Mouse (Mus musculus) forebrain, embryonic 12.5 days (tissue): ENCODE measurements around the gene Ift20. TPM values are rescaled to one million over a fixed set of nuclear protein-coding genes. Genes with fewer than 3 reads are reported as not detected.

Experiments
- ATAC-seq: fragments of 200-750 bp; cut with Nextera tagmentation; 2 replicates; pipeline ENCODE4 v1.8.0; 2017; ENCODE audit warnings: moderate TSS enrichment; ENCODE audit not compliant: low FRiP score
- H3K27ac ChIP-seq: fragments of 300-500 bp; sonication (generic); 2 replicates; pipeline ENCODE4 v1.5.1; 2016; ENCODE audit warnings: mild to moderate bottlenecking
- H3K27me3 ChIP-seq: fragments of 300-500 bp; sonication (generic); 2 replicates; pipeline ENCODE4 v1.6.1; 2016; ENCODE audit warnings: mild to moderate bottlenecking
- H3K36me3 ChIP-seq: fragments of 300-500 bp; sonication (generic); replicated peaks from 2 replicates; pipeline ENCODE4 v1.6.1; 2016; ENCODE audit warnings: mild to moderate bottlenecking
- H3K4me1 ChIP-seq: fragments of 300-500 bp; sonication (generic); 2 replicates; pipeline ENCODE4 v1.6.1; 2016
- H3K4me2 ChIP-seq: fragments of 300-500 bp; sonication (generic); 2 replicates; pipeline ENCODE4 v1.6.1; 2016; ENCODE audit warnings: mild to moderate bottlenecking, moderate library complexity
- H3K4me3 ChIP-seq: fragments of 300-500 bp; sonication (generic); replicated peaks from 2 replicates; pipeline ENCODE4 v1.5.1; 2016; ENCODE audit warnings: mild to moderate bottlenecking
- H3K9ac ChIP-seq: fragments of 300-500 bp; sonication (generic); 2 replicates; pipeline ENCODE4 v1.6.1; 2016; ENCODE audit warnings: mild to moderate bottlenecking
- H3K9me3 ChIP-seq: fragments of 300-500 bp; sonication (generic); 2 replicates; pipeline ENCODE4 v1.6.1; 2016
- WGBS: fragments of 180-500 bp; shearing (Covaris S2); methylation state at CpG from one replicate; pipeline ENCODE4 v1.1.7; 2016; 5-methylcytosine and 5-hydroxymethylcytosine counted together
- polyA plus RNA-seq: library from polyadenylated mRNA; unstranded; fragments of >200 nt; fragmentation: Nextera tagmentation; extraction: Ambion mirVana; gene quantifications from 2 replicates; pipeline ENCODE4 v1.2.1, GENCODE M21; 2016

The Ift20 gene
- 93.8 and 97.1 TPM in 2 replicates for polyA plus RNA-seq

GRCm38 (mm10) chr11:78536080-78536689 lies at the start of gene Ift20, which contains the start of gene Tnfaip1:
TSS of gene Ift20 (plus strand) at chr11:78536361.
TSS of gene Tnfaip1 (minus strand) at chr11:78536332.
- peaks cover 24% of the 10 kb centered on the region for H3K4me1 ChIP-seq
- under 1% methylated on average over 52 of the region's 52 CpGs for WGBS
- peak within 1 kb of the TSS; percentile 68 for H3K4me3 ChIP-seq
- H3K27ac ChIP-seq: peak within 1 kb of the TSS; percentile 89
- peak within 1 kb of the TSS; percentile 83 for H3K4me2 ChIP-seq
- ATAC-seq: peak; percentile 98
- peak within 1 kb of the TSS; percentile 83 for H3K9ac ChIP-seq
- H3K9me3 ChIP-seq: no peaks in the 10 kb centered on the region
- no peaks in the 10 kb centered on the region for H3K27me3 ChIP-seq
- peaks cover 30% of the 10 kb centered on the region for H3K36me3 ChIP-seq

- peaks cover 13% of the 10 kb centered on the region for H3K36me3 ChIP-seq
- no peak overlapping the region for H3K9ac ChIP-seq
- no peak overlapping the region for H3K27ac ChIP-seq
- H3K27me3 ChIP-seq: peaks cover 57% of the 10 kb centered on the region
- 4% methylated on average over 8 of the region's 8 CpGs for WGBS
- H3K4me3 ChIP-seq: no peak overlapping the region
- no peak overlapping the region for H3K4me2 ChIP-seq
- no peaks in the 10 kb centered on the region for H3K9me3 ChIP-seq
- H3K4me1 ChIP-seq: peaks cover 12% of the 10 kb centered on the region
- ATAC-seq: no peak
Observed at GRCm38 (mm10) chr11:78488168-78488567, 48.0 kb upstream of the Ift20 start.

- H3K4me1 ChIP-seq: peaks cover 15% of the 10 kb centered on the region
- no peak overlapping the region for H3K9ac ChIP-seq
- no peaks in the 10 kb centered on the region for H3K9me3 ChIP-seq
- peak overlapping the region; percentile 24 for H3K4me3 ChIP-seq
- H3K4me2 ChIP-seq: peak overlapping the region; percentile 47
- peaks cover 13% of the 10 kb centered on the region for H3K36me3 ChIP-seq
- H3K27ac ChIP-seq: no peak overlapping the region
- H3K27me3 ChIP-seq: peaks cover 73% of the 10 kb centered on the region
- ATAC-seq: peak; percentile 76
- WGBS: 6% methylated on average over 48 of the region's 48 CpGs
Observed at GRCm38 (mm10) chr11:78490781-78491241, 45.4 kb upstream of the Ift20 start.

GRCm38 (mm10) chr11:78495904-78496303 lies 40.3 kb upstream of the Ift20 start:
- WGBS: 6% methylated on average over 6 of the region's 6 CpGs
- H3K4me3 ChIP-seq: peak overlapping the region; percentile 65

GRCm38 (mm10) chr11:78497071-78497541 lies 39.1 kb upstream of the Ift20 start:
- under 1% methylated on average over 44 of the region's 44 CpGs for WGBS
- ATAC-seq: peak; percentile 74
- Histone ChIP-seq H3K36me3 (no peaks in the 10 kb centered on the region), H3K9me3 (no peaks in the 10 kb centered on the region), H3K27ac (peak overlapping the region; percentile 89), H3K4me2 (peak overlapping the region; percentile 80), H3K27me3 (peaks cover 43% of the 10 kb centered on the region), H3K4me1 (peaks cover 27% of the 10 kb centered on the region), H3K9ac (peak overlapping the region; percentile 77), H3K4me3 (peak overlapping the region; percentile 65)

More at GRCm38 (mm10) chr11:78495904-78496303, 40.3 kb upstream of the Ift20 start:
- Histone ChIP-seq H3K4me2 (peak overlapping the region; percentile 80), H3K27ac (no peak overlapping the region), H3K27me3 (peaks cover 53% of the 10 kb centered on the region), H3K36me3 (no peaks in the 10 kb centered on the region), H3K9ac (peak overlapping the region; percentile 77; the same call in 1 of the 2 replicates), H3K4me1 (peaks cover 32% of the 10 kb centered on the region), H3K9me3 (no peaks in the 10 kb centered on the region)
- no peak for ATAC-seq

GRCm38 (mm10) chr11:78497544-78498522 lies 38.3 kb upstream of the Ift20 start, which contains the start of gene Sarm1:
TSS of gene Sarm1 (minus strand) at chr11:78497754.
- Histone ChIP-seq H3K36me3 (no peaks in the 10 kb centered on the region), H3K4me1 (peaks cover 27% of the 10 kb centered on the region), H3K4me3 (peak within 1 kb of the TSS; percentile 65), H3K27me3 (peaks cover 44% of the 10 kb centered on the region), H3K9me3 (no peaks in the 10 kb centered on the region), H3K4me2 (peak within 1 kb of the TSS; percentile 80), H3K9ac (peak within 1 kb of the TSS; percentile 77), H3K27ac (peak within 1 kb of the TSS; percentile 89)
- WGBS: 3% methylated on average over 35 of the region's 36 CpGs
- ATAC-seq: peak; percentile 98

GRCm38 (mm10) chr11:78499004-78499403 lies 37.2 kb upstream of the Ift20 start, which contains the start of gene Vtn:
TSS of gene Vtn (plus strand) at chr11:78499091.
- Histone ChIP-seq H3K4me2 (peak within 1 kb of the TSS; percentile 80), H3K27ac (peak within 1 kb of the TSS; percentile 89), H3K4me1 (peaks cover 27% of the 10 kb centered on the region), H3K9ac (peak within 1 kb of the TSS; percentile 52), H3K9me3 (no peaks in the 10 kb centered on the region), H3K4me3 (peak within 1 kb of the TSS; percentile 65), H3K36me3 (no peaks in the 10 kb centered on the region), H3K27me3 (peaks cover 42% of the 10 kb centered on the region)
- WGBS: 63% methylated on average over 7 of the region's 7 CpGs
- no peak for ATAC-seq

GRCm38 (mm10) chr11:78499543-78499942 lies 36.6 kb upstream of the Ift20 start:
- no peak overlapping the region for H3K4me2 ChIP-seq
- no peaks in the 10 kb centered on the region for H3K9me3 ChIP-seq
- no peaks in the 10 kb centered on the region for H3K36me3 ChIP-seq
- no peak overlapping the region for H3K9ac ChIP-seq
- no peak overlapping the region for H3K4me3 ChIP-seq
- H3K4me1 ChIP-seq: peaks cover 27% of the 10 kb centered on the region
- no peak for ATAC-seq
- no peak overlapping the region for H3K27ac ChIP-seq
- WGBS: 53% methylated on average over 16 of the region's 16 CpGs
- peaks cover 39% of the 10 kb centered on the region for H3K27me3 ChIP-seq

GRCm38 (mm10) chr11:78500623-78501202 lies 35.4 kb upstream of the Ift20 start:
- Histone ChIP-seq H3K9ac (0 out of 2 replicates have a peak overlapping the region, but pooled peaks have one; percentile 17), H3K4me3 (no peak overlapping the region), H3K36me3 (peaks cover 9% of the 10 kb centered on the region), H3K4me2 (no peak overlapping the region), H3K27me3 (peaks cover 29% of the 10 kb centered on the region), H3K27ac (no peak overlapping the region), H3K4me1 (peaks cover 25% of the 10 kb centered on the region), H3K9me3 (no peaks in the 10 kb centered on the region)
- 80% methylated on average over 9 of the region's 9 CpGs for WGBS
- no peak for ATAC-seq

- Histone ChIP-seq H3K27ac (no peak overlapping the region), H3K36me3 (peaks cover 17% of the 10 kb centered on the region), H3K4me1 (peaks cover 17% of the 10 kb centered on the region), H3K4me3 (no peak overlapping the region), H3K27me3 (peaks cover 23% of the 10 kb centered on the region), H3K9ac (no peak overlapping the region), H3K4me2 (no peak overlapping the region), H3K9me3 (no peaks in the 10 kb centered on the region)
- 81% methylated on average over 20 of the region's 20 CpGs for WGBS
- ATAC-seq: no peak
Observed at GRCm38 (mm10) chr11:78501529-78501928, 34.6 kb upstream of the Ift20 start.

GRCm38 (mm10) chr11:78502909-78503650 lies 33.1 kb upstream of the Ift20 start, which contains the start of gene Sebox:
TSS of gene Sebox (plus strand) at chr11:78503447.
- no peak within 1 kb of the TSS for H3K4me3 ChIP-seq
- H3K4me1 ChIP-seq: peaks cover 11% of the 10 kb centered on the region; the same call in 1 of the 2 replicates
- H3K27ac ChIP-seq: no peak within 1 kb of the TSS
- peaks cover 23% of the 10 kb centered on the region for H3K27me3 ChIP-seq
- H3K36me3 ChIP-seq: peaks cover 33% of the 10 kb centered on the region
- H3K4me2 ChIP-seq: no peak within 1 kb of the TSS
- H3K9ac ChIP-seq: no peak within 1 kb of the TSS
- no peak for ATAC-seq
- WGBS: 68% methylated on average over 7 of the region's 7 CpGs
- H3K9me3 ChIP-seq: no peaks in the 10 kb centered on the region
